Mouse (Mus musculus) lung, postnatal 0 days (tissue): ENCODE measurements around the gene Ppp6r2. TPM values are rescaled to one million over a fixed set of nuclear protein-coding genes. Genes with fewer than 3 reads are reported as not detected.

Source experiments
- ATAC-seq: fragments of 200-750 bp; cut with Nextera tagmentation; 2 replicates; pipeline ENCODE4 v1.8.0; 2017; ENCODE audit warnings: moderate library complexity
- DNase-seq: peaks from one replicate; pipeline ENCODE4 v3.0.0-alpha.2; 2016; ENCODE audit warnings: low spot score
- H3K27ac ChIP-seq: fragments of 300-500 bp; sonication (generic); 2 replicates; pipeline ENCODE4 v1.5.1; 2014; ENCODE audit warnings: antibody characterized with exemption, mild to moderate bottlenecking, low read length, mixed read lengths
- H3K27me3 ChIP-seq: fragments of 300-500 bp; sonication (generic); replicated peaks from 2 replicates; pipeline ENCODE4 v1.6.1; 2014; ENCODE audit warnings: low read length, mixed read lengths; ENCODE audit not compliant: insufficient read depth
- H3K36me3 ChIP-seq: fragments of 300-500 bp; sonication (generic); 2 replicates; pipeline ENCODE4 v1.6.1; 2014; ENCODE audit warnings: low read length, mixed read lengths; ENCODE audit not compliant: insufficient read depth
- H3K4me1 ChIP-seq: fragments of 300-500 bp; sonication (generic); 2 replicates; pipeline ENCODE4 v1.6.1; 2014; ENCODE audit warnings: antibody characterized with exemption, low read depth, low read length, mixed read lengths; ENCODE audit not compliant: insufficient read depth
- H3K4me2 ChIP-seq: fragments of 300-500 bp; sonication (generic); replicated peaks from 2 replicates; pipeline ENCODE4 v1.6.1; 2014; ENCODE audit warnings: low read depth, mild to moderate bottlenecking, low read length, moderate library complexity, mixed read lengths
- H3K4me3 ChIP-seq: fragments of 300-500 bp; sonication (generic); 2 replicates; pipeline ENCODE4 v1.5.1; 2014; ENCODE audit warnings: low read depth, low read length
- H3K9ac ChIP-seq: fragments of 300-500 bp; sonication (generic); replicated peaks from 2 replicates; pipeline ENCODE4 v1.6.1; 2014; ENCODE audit warnings: low read depth, mild to moderate bottlenecking
- H3K9me3 ChIP-seq: fragments of 300-500 bp; sonication (generic); 2 replicates; pipeline ENCODE4 v1.6.1; 2016; ENCODE audit warnings: low read length, mixed read lengths
- CTCF ChIP-seq: IDR thresholded peaks from 2 replicates; pipeline ENCODE4 v1.5.1; 2016; ENCODE audit warnings: antibody characterized with exemption, mild to moderate bottlenecking
- EP300 ChIP-seq: IDR thresholded peaks from 2 replicates; pipeline ENCODE4 v1.6.1; 2016; ENCODE audit warnings: antibody characterized with exemption, mild to moderate bottlenecking, control low read depth
- WGBS: fragments of 180-500 bp; shearing (Covaris S2); extraction: QIAGEN DNeasy Blood & Tissue Kit; methylation state at CpG from one replicate; pipeline ENCODE4 v1.1.7; 2014; 5-methylcytosine and 5-hydroxymethylcytosine counted together
- polyA plus RNA-seq: library from polyadenylated mRNA; unstranded; fragments of >200 nt; fragmentation: Nextera tagmentation; extraction: Ambion mirVana; gene quantifications from 2 replicates; pipeline ENCODE4 v1.2.1, GENCODE M21; 2015

Gene Ppp6r2
- polyA plus RNA-seq, 1 experiment from 2014 or later = 22.7 TPM

- Histone ChIP-seq H3K27ac (no peak overlapping the region), H3K9ac (no peak overlapping the region), H3K4me2 (no peak overlapping the region), H3K9me3 (no peaks in the 10 kb centered on the region), H3K4me1 (no peaks in the 10 kb centered on the region; the same call in 1 of the 2 replicates), H3K27me3 (no peaks in the 10 kb centered on the region), H3K4me3 (no peak overlapping the region), H3K36me3 (peaks cover 55% of the 10 kb centered on the region)
- DNase-seq (no peak), ATAC-seq (no peak)
- WGBS = 91% methylated on average over 10 of the region's 10 CpGs
- TF ChIP-seq CTCF (no peak), EP300 (no peak)
These were observed 82.4 kb downstream of the Ppp6r2 start for GRCm38 (mm10) chr15:89293778-89294177.

GRCm38 (mm10) chr15:89295580-89296165 lies 84.3 kb downstream of the Ppp6r2 start:
- H3K4me3 ChIP-seq = no peak overlapping the region
- H3K4me2 ChIP-seq = no peak overlapping the region
- no peak overlapping the region for H3K9ac ChIP-seq
- no peaks in the 10 kb centered on the region for H3K27me3 ChIP-seq
- no peaks in the 10 kb centered on the region for H3K9me3 ChIP-seq
- H3K27ac ChIP-seq = no peak overlapping the region
- peaks cover 54% of the 10 kb centered on the region for H3K36me3 ChIP-seq
- DNase-seq (no peak), ATAC-seq (peak; percentile 56)
- H3K4me1 ChIP-seq = no peaks in the 10 kb centered on the region; the same call in 1 of the 2 replicates
- TF ChIP-seq EP300 = no peak
- WGBS = 58% methylated on average over 8 of the region's 8 CpGs

- Histone ChIP-seq H3K4me3 (no peak overlapping the region), H3K27ac (no peak overlapping the region), H3K4me2 (no peak overlapping the region), H3K4me1 (no peaks in the 10 kb centered on the region; the same call in 1 of the 2 replicates), H3K27me3 (no peaks in the 10 kb centered on the region), H3K9ac (no peak overlapping the region), H3K36me3 (peaks cover 51% of the 10 kb centered on the region), H3K9me3 (no peaks in the 10 kb centered on the region)
- WGBS = 42% methylated on average over 1 of the region's 1 CpGs
- TF ChIP-seq CTCF (no peak), EP300 (no peak)
- ATAC-seq (peak; percentile 62), DNase-seq (peak; percentile 61)
These were observed 85.1 kb downstream of the Ppp6r2 start for GRCm38 (mm10) chr15:89296465-89296864.

- no peak overlapping the region for H3K4me3 ChIP-seq
- H3K4me2 ChIP-seq = no peak overlapping the region
- no peaks in the 10 kb centered on the region for H3K27me3 ChIP-seq
- DNase-seq (no peak), ATAC-seq (no peak)
- H3K36me3 ChIP-seq = peaks cover 56% of the 10 kb centered on the region
- no peak overlapping the region for H3K27ac ChIP-seq
- 100% methylated on average over 2 of the region's 2 CpGs for WGBS
- TF ChIP-seq CTCF (no peak), EP300 (no peak)
- no peak overlapping the region for H3K9ac ChIP-seq
- no peaks in the 10 kb centered on the region for H3K9me3 ChIP-seq
- no peaks in the 10 kb centered on the region; the same call in 1 of the 2 replicates for H3K4me1 ChIP-seq
These were observed 86.3 kb downstream of the Ppp6r2 start for GRCm38 (mm10) chr15:89297695-89298094.

GRCm38 (mm10) chr15:89300180-89300579 lies 88.8 kb downstream of the Ppp6r2 start:
- no peaks in the 10 kb centered on the region for H3K27me3 ChIP-seq
- ATAC-seq (no peak), DNase-seq (no peak)
- H3K4me1 ChIP-seq = no peaks in the 10 kb centered on the region; the same call in 1 of the 2 replicates
- no peaks in the 10 kb centered on the region for H3K9me3 ChIP-seq
- no peak overlapping the region for H3K27ac ChIP-seq
- H3K36me3 ChIP-seq = peaks cover 54% of the 10 kb centered on the region
- WGBS = 90% methylated on average over 13 of the region's 13 CpGs
- H3K4me2 ChIP-seq = no peak overlapping the region
- no peak overlapping the region for H3K4me3 ChIP-seq
- TF ChIP-seq CTCF = no peak
- TF ChIP-seq EP300 = no peak
- H3K9ac ChIP-seq = no peak overlapping the region

GRCm38 (mm10) chr15:89300600-89300999 lies 89.2 kb downstream of the Ppp6r2 start:
- ATAC-seq (no peak), DNase-seq (no peak)
- no peak overlapping the region for H3K27ac ChIP-seq
- H3K9me3 ChIP-seq = no peaks in the 10 kb centered on the region
- peaks cover 54% of the 10 kb centered on the region for H3K36me3 ChIP-seq
- no peaks in the 10 kb centered on the region; the same call in 1 of the 2 replicates for H3K4me1 ChIP-seq
- H3K9ac ChIP-seq = no peak overlapping the region
- no peak for TF ChIP-seq CTCF
- no peak for TF ChIP-seq EP300
- no peaks in the 10 kb centered on the region for H3K27me3 ChIP-seq
- 82% methylated on average over 8 of the region's 8 CpGs for WGBS
- no peak overlapping the region for H3K4me2 ChIP-seq
- H3K4me3 ChIP-seq = no peak overlapping the region

- Histone ChIP-seq H3K9ac (no peak overlapping the region), H3K27ac (no peak overlapping the region), H3K36me3 (peaks cover 37% of the 10 kb centered on the region), H3K27me3 (no peaks in the 10 kb centered on the region), H3K9me3 (no peaks in the 10 kb centered on the region), H3K4me2 (no peak overlapping the region), H3K4me3 (no peak overlapping the region), H3K4me1 (no peaks in the 10 kb centered on the region)
- DNase-seq = no peak
- TF ChIP-seq CTCF (no peak), EP300 (no peak)
- 73% methylated on average over 1 of the region's 1 CpGs for WGBS
- no peak for ATAC-seq
These were observed 94.6 kb downstream of the Ppp6r2 start for GRCm38 (mm10) chr15:89305966-89306365.
